Mouse (Mus musculus): ENCODE results near the gene Tmc7.

The Tmc7 gene

DNA sequence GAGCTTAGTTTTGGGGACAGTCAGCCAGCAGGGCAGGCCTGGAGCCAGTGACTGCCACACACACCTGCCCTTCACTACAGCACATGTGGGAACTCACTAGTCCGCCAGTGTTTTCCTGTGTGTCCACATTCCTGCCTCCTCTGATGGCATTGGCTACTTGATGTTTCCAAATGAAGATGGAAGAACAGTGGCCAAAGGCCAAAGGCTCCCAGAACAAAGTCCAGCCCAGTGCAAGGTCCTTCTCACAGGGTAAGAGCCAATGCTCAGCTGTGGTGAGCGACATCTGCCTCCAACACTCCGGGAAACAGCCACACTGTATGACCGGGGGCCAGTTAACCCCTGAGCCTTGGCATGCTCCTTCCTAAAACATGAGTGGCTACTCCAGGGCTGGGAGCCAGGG is 40.4 kb downstream of the Tmc7 start:
- TF ChIP-seq GATA4 (IDR thresholded peaks at IDR 0.05; ENCODE audit: insufficient replicate concordance, low read length), result no peak

DNA sequence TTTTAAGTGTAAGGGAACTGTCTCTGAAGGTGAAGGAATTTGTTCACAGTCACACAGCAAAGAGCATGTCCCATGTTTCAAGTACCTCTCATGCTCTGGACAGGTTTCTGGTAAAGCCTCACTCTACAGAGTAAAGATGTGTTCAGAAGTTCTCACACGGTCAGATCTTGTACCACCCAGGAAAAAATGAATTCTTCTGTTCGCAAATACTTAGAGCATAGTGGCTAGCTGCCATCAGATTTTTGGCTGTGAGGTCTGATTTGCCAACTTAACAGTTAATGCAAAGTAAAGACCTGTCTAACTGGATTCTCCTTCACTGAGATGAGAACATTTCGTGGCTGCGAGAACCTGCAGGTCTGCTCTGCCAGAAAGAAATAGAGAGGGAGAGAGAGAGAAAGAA is 49.5 kb downstream of the Tmc7 start:
- TF ChIP-seq GATA4 (IDR thresholded peaks at IDR 0.05; ENCODE audit: insufficient replicate concordance, low read length), result no peak

DNA sequence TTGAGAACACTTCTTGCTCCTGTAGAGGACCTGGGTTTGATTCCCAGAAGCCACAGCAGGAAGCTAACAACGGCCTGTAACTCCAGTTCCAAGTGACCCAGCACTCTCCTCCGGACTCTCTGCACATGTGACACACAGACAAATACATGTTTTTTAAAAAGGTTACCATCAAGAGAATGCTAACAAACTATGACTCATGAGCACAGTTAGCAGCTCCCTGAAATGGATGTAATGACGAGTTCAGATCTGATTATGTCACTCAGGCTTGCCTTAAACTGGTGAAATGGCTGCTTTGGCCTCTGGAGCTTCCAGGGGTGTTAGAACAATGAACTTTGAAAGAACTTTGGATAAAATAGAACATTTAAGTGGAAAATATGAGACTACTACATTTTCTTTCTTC is 50.2 kb downstream of the Tmc7 start:
- no peak for TF ChIP-seq GATA4 (IDR thresholded peaks at IDR 0.05; ENCODE audit: insufficient replicate concordance, low read length)

DNA sequence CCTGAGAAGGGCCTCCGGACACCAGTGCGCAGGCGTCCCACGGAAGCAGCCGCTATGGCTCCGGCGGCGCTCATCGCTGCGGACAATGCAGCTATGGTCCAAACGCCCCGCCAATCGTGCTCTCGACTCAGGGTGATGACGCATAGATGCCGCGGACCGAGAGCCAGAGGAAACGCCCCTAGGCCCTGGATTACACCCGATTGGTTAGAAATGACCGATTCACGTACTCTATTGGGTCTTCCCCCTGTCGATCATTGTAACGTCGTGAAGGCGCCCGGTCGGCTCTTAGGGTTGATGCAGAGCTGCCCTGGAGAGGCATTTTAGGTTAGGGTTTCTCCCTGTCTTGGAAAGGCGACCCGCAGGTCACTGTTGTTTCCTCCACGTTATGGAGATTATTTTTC is 51.4 kb downstream of the Tmc7 start, which contains the start of gene Coq7:
Gene Coq7 (minus strand): TSS at position 179 of the 401 bp plus-strand sequence.
- no peak for TF ChIP-seq GATA4 (IDR thresholded peaks at IDR 0.05; ENCODE audit: insufficient replicate concordance, low read length)

DNA sequence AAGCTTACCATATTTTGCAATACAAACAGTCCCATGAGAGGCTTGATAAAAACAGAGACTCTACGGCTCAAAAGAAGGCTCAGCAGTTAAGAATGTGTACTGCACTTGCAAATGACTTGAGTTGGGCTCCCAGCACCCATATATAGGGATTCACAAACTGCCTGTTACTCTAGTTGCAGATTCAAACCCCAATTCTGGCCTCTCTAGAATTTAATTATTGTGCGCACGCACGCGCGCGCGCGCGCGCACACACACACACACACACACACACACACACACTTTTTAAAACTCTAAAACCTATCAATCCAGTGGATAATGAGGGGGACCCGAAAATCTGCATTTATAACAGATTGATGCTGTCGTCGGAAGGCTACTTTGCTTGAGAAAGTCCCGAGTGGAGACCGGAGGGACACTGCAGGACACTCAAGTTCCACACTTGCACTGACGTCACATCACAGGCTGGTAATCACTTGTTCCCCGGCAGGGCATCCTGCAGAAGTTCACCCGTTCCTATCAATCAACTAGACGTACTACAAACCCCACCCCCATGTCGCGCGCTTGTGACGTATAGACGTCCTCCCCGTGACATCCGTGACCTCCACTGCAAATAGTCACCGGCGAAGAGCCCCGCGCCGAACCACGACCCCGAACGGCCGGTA is 51.9 kb downstream of the Tmc7 start:
- peak; percentile 56; the same call in 1 of the 2 replicates for TF ChIP-seq GATA4 (IDR thresholded peaks at IDR 0.05; ENCODE audit: insufficient replicate concordance, low read length)

DNA sequence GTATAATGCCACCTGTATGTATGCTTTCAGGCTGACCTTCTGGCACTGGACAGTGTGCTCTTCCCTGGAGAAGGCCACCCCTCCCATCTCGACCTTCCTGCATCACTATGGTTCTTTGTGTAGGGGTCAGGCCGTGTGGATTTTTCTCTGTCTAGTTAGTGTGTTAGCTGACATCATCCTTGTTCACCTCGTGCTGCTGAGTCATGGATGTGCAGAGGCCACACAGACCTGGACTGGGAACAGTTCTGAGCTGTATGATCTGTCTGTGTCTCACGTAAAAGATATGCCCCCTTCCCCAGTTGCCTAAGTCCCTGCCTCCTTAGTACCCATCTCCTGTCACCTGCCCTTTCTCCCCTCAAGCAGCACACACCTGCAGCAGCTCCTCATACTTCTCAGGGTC is 57.6 kb downstream of the Tmc7 start:
- no peak for TF ChIP-seq GATA4 (IDR thresholded peaks at IDR 0.05; ENCODE audit: insufficient replicate concordance, low read length)

DNA sequence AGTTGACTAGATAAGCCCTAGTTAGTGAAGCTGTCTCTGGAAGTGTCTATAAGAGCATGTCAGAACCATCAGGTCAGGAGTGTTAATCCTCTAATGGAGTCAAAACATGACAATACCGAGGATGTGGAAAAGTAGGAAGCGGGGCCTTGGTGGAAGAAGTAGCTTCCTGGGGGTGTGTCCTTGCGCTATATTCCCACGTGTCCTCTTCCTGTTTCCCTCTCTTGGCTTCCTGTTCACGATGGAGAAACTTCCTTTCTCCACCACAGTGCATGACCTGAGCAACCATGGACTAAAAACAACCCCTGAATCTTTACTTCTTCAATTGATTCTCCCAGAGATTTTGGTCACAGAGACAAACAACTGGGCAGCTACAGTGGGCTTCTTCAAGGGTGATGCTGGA is 62.5 kb downstream of the Tmc7 start:
- TF ChIP-seq GATA4 (IDR thresholded peaks at IDR 0.05; ENCODE audit: insufficient replicate concordance, low read length), result no peak

DNA sequence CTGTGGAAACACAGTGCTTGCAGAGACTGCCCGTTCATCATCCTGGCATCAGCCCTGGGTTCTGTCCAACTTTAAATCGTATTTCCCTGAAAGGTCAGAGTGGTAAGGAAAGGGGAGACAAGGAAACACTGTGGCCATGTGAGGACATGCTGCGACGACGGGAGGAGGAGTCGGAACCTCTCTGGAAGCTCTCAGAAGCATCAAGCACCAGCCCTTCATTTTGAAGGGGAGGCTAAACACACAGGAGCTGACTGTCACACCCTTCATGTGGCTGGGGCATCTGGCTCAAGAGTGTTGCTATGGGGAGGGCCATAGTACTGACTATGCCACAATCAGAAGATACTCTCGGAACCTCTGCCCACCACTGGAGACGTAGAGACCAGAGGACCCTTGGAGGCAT is 64.9 kb downstream of the Tmc7 start:
- no peak for TF ChIP-seq GATA4 (IDR thresholded peaks at IDR 0.05; ENCODE audit: insufficient replicate concordance, low read length)

DNA sequence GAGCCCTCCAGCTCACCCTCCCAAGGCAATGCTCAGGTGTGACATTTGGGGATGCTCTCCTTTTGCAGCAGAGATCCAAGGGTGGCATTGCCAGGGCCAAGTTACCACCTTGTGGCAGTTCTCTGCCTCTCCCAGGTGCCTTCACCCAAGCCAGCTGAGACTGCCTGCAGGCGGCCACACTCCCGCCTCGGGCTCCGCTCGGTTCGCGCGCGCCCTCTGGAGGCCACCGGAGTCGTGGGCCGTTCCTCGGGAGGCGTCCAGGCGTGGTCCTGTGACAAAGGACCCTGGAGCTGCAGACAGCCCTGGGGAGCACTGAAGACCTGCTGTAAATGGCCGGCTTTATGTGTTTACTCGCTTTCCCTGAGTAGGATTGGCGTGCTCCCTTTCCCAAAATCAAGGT is 65.8 kb downstream of the Tmc7 start:
- no peak for TF ChIP-seq GATA4 (IDR thresholded peaks at IDR 0.05; ENCODE audit: insufficient replicate concordance, low read length)

DNA sequence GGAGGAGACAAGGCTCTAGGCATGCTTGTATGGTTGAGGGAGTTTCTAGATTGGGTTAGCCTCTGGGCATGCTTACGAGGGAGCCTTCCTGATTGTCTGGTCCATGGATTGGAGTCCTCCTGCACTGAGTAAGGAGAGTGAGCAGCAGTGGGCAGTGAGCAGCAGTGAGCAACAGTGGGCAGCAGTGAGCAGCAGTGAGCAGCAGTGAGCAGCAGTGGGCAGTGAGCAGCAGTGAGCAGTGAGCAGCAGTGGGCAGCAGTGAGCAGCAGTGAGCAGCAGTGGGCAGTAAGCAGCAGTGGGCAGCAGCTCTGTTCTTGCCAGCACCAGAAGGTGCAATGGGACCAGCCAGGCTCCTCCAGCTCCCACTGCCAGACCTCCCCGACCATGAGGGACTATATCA is 66.7 kb downstream of the Tmc7 start:
- no peak for TF ChIP-seq GATA4 (IDR thresholded peaks at IDR 0.05; ENCODE audit: insufficient replicate concordance, low read length)

DNA sequence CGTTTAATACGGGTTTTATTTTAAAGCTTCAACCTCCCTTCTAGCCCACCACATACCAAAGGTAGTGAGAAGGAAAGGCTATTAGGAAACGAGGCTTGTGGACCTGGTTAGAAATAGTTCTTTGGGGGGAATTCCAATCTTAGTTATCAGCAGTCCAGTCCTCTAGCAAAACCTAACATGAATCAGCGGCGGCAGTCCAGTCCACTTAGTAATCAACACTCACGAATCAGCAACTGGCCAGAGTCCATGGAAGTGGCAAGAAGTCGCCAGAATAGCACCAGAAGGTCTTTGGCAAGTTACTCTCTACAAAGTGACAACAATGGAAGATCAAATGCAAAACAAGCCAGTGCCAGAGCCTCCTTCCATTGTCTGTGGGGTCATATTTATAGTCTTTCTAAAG is 76.0 kb downstream of the Tmc7 start:
- TF ChIP-seq GATA4 (IDR thresholded peaks at IDR 0.05; ENCODE audit: insufficient replicate concordance, low read length), result no peak

DNA sequence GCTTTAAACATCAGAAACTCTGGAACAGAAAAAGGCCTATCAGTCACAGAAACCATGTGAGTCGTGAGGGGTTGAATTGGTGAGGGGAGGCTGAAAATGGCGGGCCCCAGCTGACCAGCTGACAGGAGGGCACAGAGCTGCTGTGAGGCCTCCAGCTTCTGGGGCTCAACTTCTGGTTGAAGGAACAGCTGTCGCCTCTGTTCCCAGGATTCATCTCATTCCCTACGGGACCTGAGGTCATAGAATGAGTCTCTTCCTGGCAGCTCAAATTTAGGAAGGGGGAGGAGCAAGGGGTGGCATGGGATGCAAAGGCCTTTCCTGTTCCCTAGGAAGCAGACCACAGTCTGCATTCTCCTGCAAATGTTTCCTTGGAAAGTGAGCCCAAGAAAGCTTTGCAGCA is 80.7 kb downstream of the Tmc7 start:
- TF ChIP-seq GATA4 (IDR thresholded peaks at IDR 0.05; ENCODE audit: insufficient replicate concordance, low read length), result no peak

DNA sequence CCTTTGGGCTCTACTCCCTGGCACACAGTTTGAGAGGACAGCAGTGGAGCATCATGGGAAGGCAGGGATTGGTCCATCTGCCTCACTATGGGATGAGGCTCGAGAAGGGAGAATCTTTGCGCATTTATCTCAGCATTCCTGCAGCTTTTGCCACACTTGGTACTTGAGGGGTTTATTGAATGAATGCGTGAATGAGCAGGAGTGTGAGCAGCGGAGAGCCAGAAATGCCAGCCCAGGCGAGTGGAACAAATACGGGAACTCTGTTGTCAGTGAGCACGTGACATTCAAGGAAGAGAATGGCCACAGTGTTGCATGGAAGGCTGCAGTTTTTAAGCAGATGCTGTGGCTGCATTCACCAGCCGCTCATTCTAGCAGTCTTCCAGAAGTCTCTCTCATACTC is 82.2 kb downstream of the Tmc7 start:
- TF ChIP-seq GATA4 (IDR thresholded peaks at IDR 0.05; ENCODE audit: insufficient replicate concordance, low read length), result no peak

DNA sequence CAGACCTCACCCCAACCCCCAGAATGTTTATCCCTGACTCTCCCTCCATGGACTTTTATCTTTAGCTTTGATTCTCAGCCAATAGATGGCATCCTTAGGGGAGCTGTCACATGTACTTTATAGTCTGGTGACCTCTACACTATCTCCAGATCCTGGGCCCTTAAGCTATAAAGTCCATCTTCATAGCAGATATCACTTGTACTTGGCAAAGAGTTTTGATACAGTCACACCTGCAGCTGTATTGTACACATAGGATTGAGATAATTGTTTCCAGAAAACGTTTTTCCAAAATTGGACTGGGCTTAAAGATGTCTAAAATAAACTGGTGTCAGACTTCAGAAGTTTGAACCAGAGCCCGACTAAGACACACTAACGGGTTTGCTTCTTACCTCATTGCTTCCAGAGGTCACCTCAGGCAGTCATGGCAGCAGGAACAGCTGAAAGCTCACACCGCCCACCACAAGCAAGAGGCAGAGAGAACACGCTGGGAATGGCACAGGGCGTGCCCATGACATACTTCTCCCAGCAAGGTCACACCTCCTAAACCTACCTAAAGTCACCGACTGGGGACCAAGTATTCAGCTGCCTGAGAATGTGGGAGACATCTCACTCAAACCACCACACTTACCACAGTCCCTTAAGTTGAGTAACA is 84.6 kb downstream of the Tmc7 start:
- no peak for TF ChIP-seq GATA4 (IDR thresholded peaks at IDR 0.05; ENCODE audit: insufficient replicate concordance, low read length)

DNA sequence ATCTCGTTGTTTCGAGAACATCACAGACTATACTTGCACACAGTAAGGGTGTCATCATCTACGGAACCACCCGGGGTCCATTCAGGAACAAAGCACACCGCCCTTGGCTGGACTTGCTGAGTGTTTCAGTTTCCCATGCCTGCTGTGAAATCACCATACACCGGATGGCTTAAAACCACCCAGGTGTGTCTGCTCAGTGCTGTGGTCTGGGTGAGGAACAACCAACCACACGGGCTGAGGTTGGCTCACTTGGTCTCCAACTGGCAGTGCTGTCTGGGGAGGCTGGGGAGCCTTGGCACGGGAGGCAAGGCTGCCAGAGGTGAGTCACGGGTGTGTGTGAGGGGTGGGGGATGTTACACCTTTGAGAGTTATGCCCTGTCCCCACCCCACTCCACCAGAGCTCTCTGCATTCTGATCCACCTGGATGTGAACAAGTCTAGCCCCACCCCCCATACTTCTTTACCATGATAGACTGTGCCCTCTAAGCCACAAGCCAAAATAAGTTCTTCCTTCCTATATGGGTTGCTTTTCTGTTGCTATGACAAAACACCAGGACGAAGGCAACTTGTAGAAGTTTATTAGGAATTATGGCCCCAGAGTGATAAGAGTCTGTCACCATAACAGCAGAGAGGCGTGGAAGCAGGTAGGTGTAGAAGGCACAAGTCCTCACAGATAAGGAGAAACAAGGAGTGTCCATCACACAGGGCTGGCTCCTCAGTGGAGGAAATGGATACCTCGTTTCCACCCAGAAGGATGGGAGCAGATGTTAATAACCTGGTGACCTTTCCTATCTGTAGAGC is 85.4 kb downstream of the Tmc7 start:
- TF ChIP-seq GATA4 (IDR thresholded peaks at IDR 0.05; ENCODE audit: insufficient replicate concordance, low read length), result no peak

All from liver, adult (tissue).